Mouse (Mus musculus): ENCODE measurements around the gene Vmn1r15.

Vmn1r15 gene

DNA sequence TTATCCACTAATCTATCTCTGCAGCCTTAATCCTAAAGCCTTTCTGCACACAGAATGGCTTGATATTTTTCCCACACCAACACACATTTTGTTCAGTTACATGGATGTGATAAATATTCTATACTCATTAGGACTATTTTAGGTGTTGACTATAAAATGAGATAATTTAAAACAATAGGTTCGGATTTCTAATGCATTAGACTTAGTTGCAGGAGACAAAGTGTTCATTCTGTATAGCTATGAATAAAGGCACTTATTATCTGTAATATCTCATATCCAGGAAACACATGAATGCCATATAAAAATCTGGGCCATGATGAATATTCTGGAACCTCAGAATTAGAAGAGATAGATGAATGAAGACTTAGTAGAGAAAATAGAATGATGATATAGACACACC, at the start of gene Vmn1r15:
Gene Vmn1r15 (plus strand): TSS at position 301 of the 400 bp plus-strand sequence.
- DNase-seq = no peak

DNA sequence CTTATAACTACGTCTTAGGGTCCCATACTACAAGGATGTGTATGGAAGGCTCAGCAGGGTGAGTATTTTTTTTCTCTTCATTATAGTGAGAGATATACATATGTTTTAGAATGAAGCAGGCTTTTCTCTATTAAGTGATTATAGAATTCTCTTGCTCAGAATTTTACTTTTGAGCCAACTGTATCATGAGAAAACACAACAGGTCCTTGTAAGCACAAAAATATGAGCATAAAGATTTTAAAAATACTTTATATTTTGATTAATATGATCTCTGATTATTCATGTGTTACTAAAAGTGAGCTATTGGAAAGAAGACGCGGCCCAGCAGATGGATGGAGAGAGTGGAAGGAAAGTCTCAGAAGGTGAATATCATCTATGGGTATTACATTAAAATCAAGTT, 26.4 kb upstream of the Vmn1r15 start, which contains the start of gene Vmn1r14:
Gene Vmn1r14 (plus strand): TSS at position 301 of the 400 bp plus-strand sequence.
- DNase-seq = no peak

DNA sequence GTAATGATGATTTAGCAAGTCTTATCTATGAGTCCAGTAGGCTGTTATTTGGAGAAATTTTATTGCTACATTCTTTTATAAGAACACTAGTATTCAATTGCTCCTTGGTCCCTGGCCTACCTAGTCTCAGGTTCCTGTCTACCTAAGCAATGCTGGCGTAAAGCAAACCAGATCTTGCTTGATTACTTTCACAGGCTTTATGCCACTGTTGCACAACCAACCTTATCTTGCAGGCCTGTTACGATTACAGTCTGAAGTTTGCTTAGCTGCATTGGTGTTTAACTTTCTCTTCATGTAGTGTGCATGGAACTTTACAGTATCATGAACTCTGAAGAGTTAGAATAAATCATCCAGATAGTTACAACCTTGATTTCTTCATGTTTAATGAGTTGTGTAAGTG, 3.2 kb downstream of the Vmn1r15 start:
- no peak for DNase-seq

DNA sequence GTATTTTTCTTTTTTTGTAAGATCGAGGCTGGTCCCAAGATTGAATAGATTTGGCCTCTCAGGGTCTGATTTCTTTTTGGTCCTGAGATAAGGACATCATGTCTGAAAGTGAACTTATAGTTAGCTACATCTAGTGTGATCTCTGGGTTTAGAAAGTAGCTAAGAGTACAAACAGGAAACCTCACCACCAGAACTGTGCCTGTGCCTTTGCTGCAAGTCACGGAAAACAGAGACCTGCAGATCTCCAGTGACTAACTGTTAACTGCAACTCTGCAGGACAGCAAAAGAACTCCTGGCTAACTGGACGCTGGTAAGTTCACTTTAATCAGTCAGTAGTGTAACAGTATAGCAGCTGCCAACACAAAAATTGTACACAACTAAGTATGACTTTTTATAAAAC, 14.1 kb downstream of the Vmn1r15 start:
- no peak for DNase-seq

DNA sequence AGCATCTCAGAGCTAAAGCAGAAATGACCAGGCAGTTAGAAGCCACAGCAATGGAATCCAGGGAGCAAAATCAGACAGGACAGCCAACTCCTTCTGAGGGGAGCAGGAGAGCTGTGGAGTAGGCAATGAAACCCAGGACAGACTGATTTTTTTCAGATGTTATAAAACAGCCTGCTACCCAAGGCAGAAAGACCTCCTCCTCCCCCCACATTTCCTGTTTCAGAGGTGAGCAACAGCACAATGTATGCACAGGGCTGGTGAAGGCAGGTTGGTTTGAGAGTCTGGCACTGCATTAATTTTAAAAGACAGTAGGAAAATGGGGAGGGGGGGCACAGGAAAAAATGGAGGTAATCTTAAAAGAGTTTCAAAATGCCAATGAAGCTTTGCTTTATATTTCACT, 14.8 kb downstream of the Vmn1r15 start:
- DNase-seq = no peak

DNA sequence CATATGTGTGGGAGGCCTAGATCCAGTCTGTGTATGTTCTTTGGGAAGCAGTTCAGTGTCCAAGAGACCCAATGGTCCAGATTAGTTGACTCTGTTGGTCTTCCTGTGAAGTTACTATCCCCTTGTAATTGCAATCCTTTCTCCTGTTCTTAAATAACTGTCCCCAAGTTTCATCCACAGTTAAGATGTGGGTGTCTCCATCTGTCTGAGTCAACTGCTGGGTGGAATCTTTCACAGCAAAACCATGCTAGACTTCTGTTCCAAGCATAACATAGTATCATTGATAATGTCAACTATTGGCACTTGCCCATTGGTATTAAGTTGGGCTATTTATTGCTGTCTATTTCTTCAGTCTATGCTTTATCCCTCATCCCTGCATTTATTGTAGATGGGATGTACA, 21.2 kb downstream of the Vmn1r15 start:
- no peak for DNase-seq
